Mouse (Mus musculus): ENCODE results near the gene Prkch. TPM values are rescaled to one million over a fixed set of nuclear protein-coding genes. Genes with fewer than 3 reads are reported as not detected.

Gene Prkch
- total and polyA plus RNA-seq, 2 experiments from 2014 or later: 9.9 to 16.2 TPM

GRCm38 (mm10) chr12:73630596-73630995 lies 46.0 kb downstream of the Prkch start:
- WGBS: 85% methylated on average over 11 of the region's 11 CpGs
- ATAC-seq (ENCODE audit: low FRiP score) (no peak), DNase-seq (ENCODE audit: low spot score) (no peak)

GRCm38 (mm10) chr12:73631148-73631547 lies 46.6 kb downstream of the Prkch start:
- Histone ChIP-seq H3K4me2 (ENCODE audit: low read depth, low read length, poor library complexity, severe bottlenecking) (no peak overlapping the region), H3K9me3 (ENCODE audit: low read length) (no peaks in the 10 kb centered on the region), H3K36me3 (ENCODE audit: insufficient read depth, low read length) (no peaks in the 10 kb centered on the region), H3K4me3 (ENCODE audit: low read depth, low read length) (no peak overlapping the region), H3K4me1 (ENCODE audit: insufficient read depth, low read length) (no peaks in the 10 kb centered on the region), H3K27me3 (ENCODE audit: insufficient read depth, low read length) (no peaks in the 10 kb centered on the region), H3K9ac (replicated peaks; ENCODE audit: low read length, poor library complexity, severe bottlenecking) (no peak overlapping the region), H3K27ac (ENCODE audit: low read depth, low read length) (no peak overlapping the region)
- WGBS: 84% methylated on average over 11 of the region's 11 CpGs
- ATAC-seq (ENCODE audit: low FRiP score): no peak
- DNase-seq (ENCODE audit: low spot score): no peak
- no peak for TF ChIP-seq CTCF (IDR thresholded peaks at IDR 0.05)

More at GRCm38 (mm10) chr12:73630596-73630995, 46.0 kb downstream of the Prkch start:
- Histone ChIP-seq H3K4me1 (ENCODE audit: insufficient read depth, low read length) (no peaks in the 10 kb centered on the region), H3K9ac (replicated peaks; ENCODE audit: low read length, poor library complexity, severe bottlenecking) (no peak overlapping the region), H3K27ac (ENCODE audit: low read depth, low read length) (no peak overlapping the region), H3K4me2 (ENCODE audit: low read depth, low read length, poor library complexity, severe bottlenecking) (no peak overlapping the region), H3K27me3 (ENCODE audit: insufficient read depth, low read length) (no peaks in the 10 kb centered on the region), H3K36me3 (ENCODE audit: insufficient read depth, low read length) (no peaks in the 10 kb centered on the region), H3K9me3 (ENCODE audit: low read length) (no peaks in the 10 kb centered on the region), H3K4me3 (ENCODE audit: low read depth, low read length) (no peak overlapping the region)
- no peak for TF ChIP-seq CTCF (IDR thresholded peaks at IDR 0.05)

- Histone ChIP-seq H3K27ac (ENCODE audit: low read depth, low read length) (no peak overlapping the region), H3K4me2 (ENCODE audit: low read depth, low read length, poor library complexity, severe bottlenecking) (no peak overlapping the region), H3K36me3 (ENCODE audit: insufficient read depth, low read length) (no peaks in the 10 kb centered on the region), H3K9ac (replicated peaks; ENCODE audit: low read length, poor library complexity, severe bottlenecking) (no peak overlapping the region), H3K9me3 (ENCODE audit: low read length) (no peaks in the 10 kb centered on the region), H3K27me3 (ENCODE audit: insufficient read depth, low read length) (no peaks in the 10 kb centered on the region), H3K4me3 (ENCODE audit: low read depth, low read length) (no peak overlapping the region), H3K4me1 (ENCODE audit: insufficient read depth, low read length) (no peaks in the 10 kb centered on the region)
- TF ChIP-seq CTCF (IDR thresholded peaks at IDR 0.05): no peak
- no peak for DNase-seq (ENCODE audit: low spot score)
- 21% methylated on average over 8 of the region's 8 CpGs for WGBS
- ATAC-seq (ENCODE audit: low FRiP score): no peak
Observed at GRCm38 (mm10) chr12:73632671-73633244, 48.2 kb downstream of the Prkch start.

- ATAC-seq (ENCODE audit: low FRiP score): no peak
- H3K4me2 ChIP-seq (ENCODE audit: low read depth, low read length, poor library complexity, severe bottlenecking): no peak overlapping the region
- 90% methylated on average over 4 of the region's 4 CpGs for WGBS
- H3K27ac ChIP-seq (ENCODE audit: low read depth, low read length): no peak overlapping the region
- no peak for DNase-seq (ENCODE audit: low spot score)
- H3K27me3 ChIP-seq (ENCODE audit: insufficient read depth, low read length): no peaks in the 10 kb centered on the region
- TF ChIP-seq CTCF (IDR thresholded peaks at IDR 0.05): no peak
- no peaks in the 10 kb centered on the region for H3K9me3 ChIP-seq (ENCODE audit: low read length)
- H3K4me3 ChIP-seq (ENCODE audit: low read depth, low read length): no peak overlapping the region
- H3K4me1 ChIP-seq (ENCODE audit: insufficient read depth, low read length): no peaks in the 10 kb centered on the region
- no peaks in the 10 kb centered on the region for H3K36me3 ChIP-seq (ENCODE audit: insufficient read depth, low read length)
- H3K9ac ChIP-seq (replicated peaks; ENCODE audit: low read length, poor library complexity, severe bottlenecking): no peak overlapping the region
Observed at GRCm38 (mm10) chr12:73633707-73634106, 49.1 kb downstream of the Prkch start.

- Histone ChIP-seq H3K4me1 (ENCODE audit: insufficient read depth, low read length) (no peaks in the 10 kb centered on the region), H3K36me3 (ENCODE audit: insufficient read depth, low read length) (no peaks in the 10 kb centered on the region), H3K9ac (replicated peaks; ENCODE audit: low read length, poor library complexity, severe bottlenecking) (no peak overlapping the region), H3K4me3 (ENCODE audit: low read depth, low read length) (no peak overlapping the region), H3K27ac (ENCODE audit: low read depth, low read length) (no peak overlapping the region), H3K4me2 (ENCODE audit: low read depth, low read length, poor library complexity, severe bottlenecking) (no peak overlapping the region), H3K27me3 (ENCODE audit: insufficient read depth, low read length) (no peaks in the 10 kb centered on the region), H3K9me3 (ENCODE audit: low read length) (no peaks in the 10 kb centered on the region)
- ATAC-seq (ENCODE audit: low FRiP score): no peak
- no peak for DNase-seq (ENCODE audit: low spot score)
- 78% methylated on average over 2 of the region's 2 CpGs for WGBS
- no peak for TF ChIP-seq CTCF (IDR thresholded peaks at IDR 0.05)
Observed at GRCm38 (mm10) chr12:73639571-73639970, 55.0 kb downstream of the Prkch start.

- 86% methylated on average over 13 of the region's 13 CpGs for WGBS
- no peak overlapping the region for H3K9ac ChIP-seq (replicated peaks; ENCODE audit: low read length, poor library complexity, severe bottlenecking)
- no peak for ATAC-seq (ENCODE audit: low FRiP score)
- H3K9me3 ChIP-seq (ENCODE audit: low read length): no peaks in the 10 kb centered on the region
- no peaks in the 10 kb centered on the region for H3K27me3 ChIP-seq (ENCODE audit: insufficient read depth, low read length)
- DNase-seq (ENCODE audit: low spot score): peak; percentile 1
- H3K4me3 ChIP-seq (ENCODE audit: low read depth, low read length): no peak overlapping the region
- H3K4me1 ChIP-seq (ENCODE audit: insufficient read depth, low read length): no peaks in the 10 kb centered on the region
- H3K36me3 ChIP-seq (ENCODE audit: insufficient read depth, low read length): no peaks in the 10 kb centered on the region
- no peak for TF ChIP-seq CTCF (IDR thresholded peaks at IDR 0.05)
- no peak overlapping the region for H3K4me2 ChIP-seq (ENCODE audit: low read depth, low read length, poor library complexity, severe bottlenecking)
- H3K27ac ChIP-seq (ENCODE audit: low read depth, low read length): no peak overlapping the region
Observed at GRCm38 (mm10) chr12:73641183-73641582, 56.6 kb downstream of the Prkch start.

All from midbrain, postnatal 0 days (tissue).